In the genomic region with DNA sequence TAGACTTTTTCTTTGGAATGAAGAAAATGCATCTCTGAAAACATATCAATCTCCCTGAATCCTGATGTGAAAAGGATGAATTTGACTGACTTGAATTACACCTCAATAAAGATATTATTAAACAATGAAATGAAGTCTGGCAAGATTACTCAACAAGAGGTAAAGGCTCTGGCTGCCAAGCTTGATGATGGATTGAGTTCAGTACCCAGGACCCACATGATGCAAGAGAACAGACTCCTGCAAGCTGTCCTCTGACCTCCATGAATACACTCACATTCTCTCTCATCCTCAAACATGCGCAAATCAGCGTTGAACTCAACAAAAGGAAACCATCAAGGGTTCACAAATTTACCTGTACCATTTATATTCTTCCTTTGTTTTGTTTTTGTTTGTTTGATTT, we compare ENCODE assay signal across 20 mouse cellular contexts.
"Had no signal": no experiment of that assay in that cellular context is flagged by ENCODE, and none has a peak within 500 bp of the region (broad histone marks: within the 10 kb centered on the region; RNA-seq: fewer than 3 reads in every experiment).

No protein-coding gene starts in this region.

- DNase-seq: lung, adult 2 months; lung, postnatal 4 days; midbrain, embryonic 14.5 days; retina, postnatal 1 day; right cerebral cortex, adult 18-20 months; right cerebral cortex, postnatal 25 days; right cerebral cortex, postnatal 4 days; spleen, adult 18-20 months; thymus, adult 18-20 months; thymus, postnatal 25 days; thymus, postnatal 4 days had no signal

- H3K27ac ChIP-seq: liver, embryonic 14.5 days; lung, embryonic 15.5 days; midbrain, embryonic 10.5 days; midbrain, embryonic 12.5 days; neural tube, embryonic 13.5 days; neural tube, embryonic 15.5 days had no signal

- ATAC-seq: lung, postnatal 0 days; midbrain, embryonic 16.5 days had no signal

- H3K4me3 ChIP-seq: lung, embryonic 15.5 days; midbrain, embryonic 10.5 days; midbrain, embryonic 12.5 days; myocyte; neural tube, embryonic 13.5 days; neural tube, embryonic 15.5 days had no signal
